8 mouse cellular contexts compared by ENCODE assay signal in the genomic region with DNA sequence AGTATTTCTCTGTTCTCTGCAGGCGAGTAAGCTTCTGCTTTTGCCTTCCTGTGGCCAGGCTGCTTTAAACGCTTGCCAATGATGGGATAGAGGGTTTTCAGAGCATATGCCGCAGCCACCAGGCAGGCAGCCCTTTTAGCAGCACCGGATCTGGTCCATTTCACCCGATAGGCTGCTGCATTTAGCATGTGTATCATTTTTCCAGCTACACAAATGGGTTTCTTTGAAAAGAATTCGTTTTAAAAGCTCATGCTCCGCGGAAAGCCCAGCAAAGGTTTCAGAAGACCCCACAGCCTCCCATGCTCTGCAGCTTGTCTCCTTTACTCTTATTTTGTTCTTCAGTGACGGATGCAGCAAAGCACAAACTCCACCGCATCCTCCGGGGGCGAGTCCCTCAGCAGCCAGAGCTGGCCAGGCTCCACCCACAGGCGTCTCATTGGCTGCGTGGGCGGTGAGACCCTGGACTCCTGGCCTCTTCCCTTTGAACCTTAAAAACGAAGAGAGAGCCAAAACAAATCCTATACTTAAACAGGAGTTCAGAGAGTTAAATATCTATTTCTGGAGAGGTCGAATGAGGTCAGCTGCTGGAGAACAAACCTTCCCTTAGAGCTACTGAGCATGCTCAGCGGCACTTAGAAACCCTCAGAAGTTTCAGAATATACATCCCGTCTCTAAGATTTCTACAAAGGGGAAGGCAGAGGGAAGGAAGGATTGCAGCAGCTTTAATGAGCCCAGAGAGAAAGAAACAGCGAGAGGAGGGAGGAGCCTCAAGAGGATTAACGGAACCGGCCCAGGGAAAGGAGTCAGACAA. TPM values are rescaled to one million over a fixed set of nuclear protein-coding genes. Genes with fewer than 3 reads are reported as not detected.
DNase-seq lines count a peak whose midpoint lies in the region; ATAC-seq and TF ChIP-seq lines count a peak whose summit lies in the region.

A gene (minus strand): TSS at position 388 of the 811 bp plus-strand sequence.

- CTCF ChIA-PET in Patski (lab: Charles Lee): interaction anchor here (1.0 to 1.4 kb wide), 5 partner anchors 10 to 53 kb away, joined by 3 read pairs; no protein-coding TSS in a partner anchor

- in situ Hi-C loops in Patski (cut with MboI; ENCODE audit: low pct_unique_long_range_greater_than_20kb): no loop called here

- H3K27ac ChIP-seq in forebrain, embryonic 15.5 days (replicated peaks): peak within 1 kb of the TSS; percentile 87
- H3K27ac ChIP-seq in liver, embryonic 15.5 days (replicated peaks): peak within 1 kb of the TSS; percentile 60
- H3K27ac ChIP-seq in neural tube, embryonic 11.5 days (ENCODE audit: low read depth, low read length): peak within 1 kb of the TSS; percentile 57

- no peak for DNase-seq in Patski (ENCODE audit: low read depth, low spot score)
- peak; percentile 84 to 86 for DNase-seq in cerebellum, adult 18-20 months
- DNase-seq in heart, postnatal 10 days: peak; percentile 81 to 84
- DNase-seq in kidney, postnatal 4 days: peak; percentile 84 to 90
- DNase-seq in neural tube, embryonic 11.5 days (ENCODE audit: low spot score): peak; percentile 88
- peak; percentile 68 for DNase-seq in testis, postnatal 14 days (ENCODE audit: low spot score)

- H3K4me2 ChIP-seq in forebrain, embryonic 15.5 days (replicated peaks): peak within 1 kb of the TSS; percentile 79
- H3K4me2 ChIP-seq in liver, embryonic 15.5 days: peak within 1 kb of the TSS; percentile 73
- H3K4me2 ChIP-seq in neural tube, embryonic 11.5 days (ENCODE audit: low read depth): peak within 1 kb of the TSS; percentile 49

- H3K36me3 ChIP-seq in forebrain, embryonic 15.5 days: no peaks in the 10 kb centered on the region
- no peaks in the 10 kb centered on the region for H3K36me3 ChIP-seq in liver, embryonic 15.5 days (replicated peaks)
- H3K36me3 ChIP-seq in neural tube, embryonic 11.5 days (ENCODE audit: control insufficient read depth, insufficient read depth, low read length): no peaks in the 10 kb centered on the region

- ATAC-seq in Patski: peak; percentile 87
- ATAC-seq in forebrain, embryonic 15.5 days (replicated peaks): peak; percentile 94
- peak; percentile 87 for ATAC-seq in liver, embryonic 15.5 days (ENCODE audit: insufficient read depth)
- peak; percentile 94 for ATAC-seq in neural tube, embryonic 11.5 days (ENCODE audit: insufficient read depth, low FRiP score, low TSS enrichment)

- peak within 1 kb of the TSS; percentile 51 for H3K9ac ChIP-seq in forebrain, embryonic 15.5 days (replicated peaks)
- peak within 1 kb of the TSS; percentile 12; the same call in 1 of the 2 replicates for H3K9ac ChIP-seq in liver, embryonic 15.5 days
- peak within 1 kb of the TSS; percentile 56 for H3K9ac ChIP-seq in neural tube, embryonic 11.5 days (ENCODE audit: low read length)

- no peak for TF ChIP-seq CTCF in Patski (IDR thresholded peaks at IDR 0.05)

- POLR2A ChIA-PET in Patski (lab: Charles Lee): no interaction called here

- 0% methylated on average over 22 of the region's 22 CpGs for WGBS in forebrain, embryonic 15.5 days
- under 1% methylated on average over 22 of the region's 22 CpGs for WGBS in liver, embryonic 15.5 days (ENCODE audit: insufficient replicate concordance)
- under 1% methylated on average over 22 of the region's 22 CpGs for WGBS in neural tube, embryonic 11.5 days

- intact Hi-C loops in heart, postnatal 10 days (cut with DNase I): no loop called here

- peaks cover 35% of the 10 kb centered on the region for H3K4me1 ChIP-seq in forebrain, embryonic 15.5 days
- peaks cover 20% of the 10 kb centered on the region for H3K4me1 ChIP-seq in liver, embryonic 15.5 days (replicated peaks)
- H3K4me1 ChIP-seq in neural tube, embryonic 11.5 days (ENCODE audit: control insufficient read depth, insufficient read depth, low read length): peaks cover 5% of the 10 kb centered on the region; the same call in 1 of the 2 replicates

- peak within 1 kb of the TSS; percentile 54 for H3K4me3 ChIP-seq in forebrain, embryonic 15.5 days
- H3K4me3 ChIP-seq in liver, embryonic 15.5 days (replicated peaks): peak within 1 kb of the TSS; percentile 52
- peak within 1 kb of the TSS; percentile 35 for H3K4me3 ChIP-seq in neural tube, embryonic 11.5 days (ENCODE audit: low read depth, low read length)

- no peaks in the 10 kb centered on the region for H3K9me3 ChIP-seq in forebrain, embryonic 15.5 days
- H3K9me3 ChIP-seq in liver, embryonic 15.5 days (replicated peaks): no peaks in the 10 kb centered on the region
- H3K9me3 ChIP-seq in neural tube, embryonic 11.5 days (ENCODE audit: control insufficient read depth, low read length): no peaks in the 10 kb centered on the region

- peaks cover 30% of the 10 kb centered on the region for H3K27me3 ChIP-seq in Patski
- no peaks in the 10 kb centered on the region for H3K27me3 ChIP-seq in forebrain, embryonic 15.5 days
- peaks cover 8% of the 10 kb centered on the region; the same call in 1 of the 2 replicates for H3K27me3 ChIP-seq in liver, embryonic 15.5 days
- no peaks in the 10 kb centered on the region for H3K27me3 ChIP-seq in neural tube, embryonic 11.5 days (ENCODE audit: control insufficient read depth, insufficient read depth, low read length)

RNA-seq across cellular contexts. Expression of the gene that starts here (rescaled TPM):
- polyA plus RNA-seq in Patski (2021): 0.21 TPM
- 21.2 and 23.5 TPM in 2 replicates for polyA plus RNA-seq in forebrain, embryonic 15.5 days (2015; fragmentation: Nextera tagmentation; extraction: Ambion mirVana)
- 1 to 10 TPM; 2.4 to 2.7 TPM for total RNA-seq in heart, postnatal 10 days (2021)
- 6.3 and 7.6 TPM in 2 replicates for polyA plus RNA-seq in liver, embryonic 15.5 days (2015; fragmentation: Nextera tagmentation; extraction: Ambion mirVana)
- polyA plus RNA-seq in neural tube, embryonic 11.5 days (2014; fragmentation: Nextera tagmentation; extraction: Ambion mirVana): 13.6 and 15.5 TPM in 2 replicates

Comparison
In these comparisons a context has a peak if more than half of its experiments do, and no peak if none do; other contexts are left out.
1. Peak in ATAC-seq in Patski; RNA of the gene not detected or under 1 TPM.